Mouse (Mus musculus): ENCODE data around the gene Mansc1. TPM values are rescaled to one million over a fixed set of nuclear protein-coding genes. Genes with fewer than 3 reads are reported as not detected.

Mansc1 gene
- polyA plus RNA-seq, 2 experiments, result 2.3 to 2.6 TPM

DNA sequence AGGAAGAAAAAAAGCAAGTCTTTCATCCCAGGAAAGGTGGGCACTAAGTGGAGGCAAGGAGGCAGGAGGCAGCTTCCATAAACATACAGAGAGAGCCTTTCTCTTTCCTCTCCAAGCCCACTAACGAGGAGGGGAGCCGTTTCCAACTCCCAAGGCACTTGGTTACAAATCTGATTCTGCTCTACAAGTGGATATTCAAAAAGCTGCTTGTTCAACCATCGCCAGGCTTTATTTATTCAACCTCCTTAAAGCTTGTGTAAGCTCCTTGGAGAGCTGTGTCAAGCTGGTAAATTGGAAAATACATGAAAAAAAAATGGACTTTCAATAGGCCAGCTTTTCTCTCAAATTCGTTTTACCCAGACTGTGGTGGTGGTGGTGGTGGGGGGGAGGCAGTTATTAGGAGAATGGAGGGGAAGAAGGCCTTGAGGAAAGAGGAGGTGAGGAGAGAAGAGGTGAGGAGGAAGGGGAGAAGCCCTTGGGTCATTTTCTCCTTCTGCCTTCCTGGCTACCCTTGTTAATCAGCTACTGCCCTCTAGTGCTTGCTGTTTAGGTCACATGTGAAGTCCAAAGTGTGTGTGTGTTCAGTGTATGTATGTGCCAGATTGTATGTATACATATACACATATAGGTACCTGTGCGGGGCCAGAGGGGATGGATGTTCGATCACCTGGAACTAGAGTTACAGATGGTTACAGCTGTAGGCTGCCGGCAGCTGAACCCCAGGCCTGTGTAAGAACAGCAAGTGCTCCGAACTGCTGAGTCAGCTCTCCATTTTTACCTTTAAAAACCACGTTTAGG lies 25.1 kb downstream of the Mansc1 start:
- Histone ChIP-seq H3K27ac (replicated peaks; ENCODE audit: low read depth, low read length) (peak overlapping the region; percentile 56), H3K9ac (ENCODE audit: low read depth, low read length, severe bottlenecking) (no peak overlapping the region), H3K4me1 (ENCODE audit: control insufficient read depth, insufficient read depth, low read length) (peaks cover 10% of the 10 kb centered on the region; the same call in 1 of the 2 replicates), H3K4me2 (replicated peaks; ENCODE audit: low read depth, low read length, severe bottlenecking) (no peak overlapping the region), H3K27me3 (ENCODE audit: control insufficient read depth, insufficient read depth, low read length) (no peaks in the 10 kb centered on the region), H3K9me3 (ENCODE audit: control insufficient read depth, low read length) (no peaks in the 10 kb centered on the region), H3K4me3 (replicated peaks; ENCODE audit: low read length) (no peak overlapping the region), H3K36me3 (ENCODE audit: control insufficient read depth, insufficient read depth, low read length) (no peaks in the 10 kb centered on the region; the same call in 1 of the 2 replicates)
- DNase-seq (ENCODE audit: low spot score) (peak; percentile 74), ATAC-seq (ENCODE audit: low FRiP score, low read depth) (peak; percentile 24; the same call in 1 of the 2 replicates)
- WGBS, result 48% methylated on average over 9 of the region's 9 CpGs
- TF ChIP-seq POLR2A (IDR thresholded peaks at IDR 0.05; ENCODE audit: borderline replicate concordance, extremely low read depth, insufficient read depth, insufficient read length), result no peak

DNA sequence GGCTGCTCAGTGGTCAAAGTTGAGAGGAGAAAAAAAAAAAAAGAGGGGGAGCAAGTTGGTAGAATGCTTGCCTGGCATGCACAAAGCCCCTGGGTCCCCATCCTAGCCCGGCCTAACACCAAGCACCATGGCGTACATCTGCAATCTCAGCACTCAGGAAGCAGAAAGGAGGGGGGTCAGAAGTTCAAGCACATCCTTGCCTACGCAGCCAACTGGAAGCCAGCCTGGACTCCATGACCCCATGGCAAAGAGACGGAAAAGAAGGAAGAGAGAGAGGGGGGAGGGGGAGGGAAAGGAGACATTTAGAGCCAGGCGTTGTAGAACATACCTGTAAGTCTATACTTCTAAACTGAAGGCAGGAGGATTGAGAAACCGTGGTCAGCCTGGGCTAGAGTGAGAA lies 25.7 kb downstream of the Mansc1 start:
- Histone ChIP-seq H3K4me3 (replicated peaks; ENCODE audit: low read length) (no peak overlapping the region), H3K27ac (replicated peaks; ENCODE audit: low read depth, low read length) (peak overlapping the region; percentile 56), H3K9me3 (ENCODE audit: control insufficient read depth, low read length) (no peaks in the 10 kb centered on the region), H3K9ac (ENCODE audit: low read depth, low read length, severe bottlenecking) (no peak overlapping the region), H3K27me3 (ENCODE audit: control insufficient read depth, insufficient read depth, low read length) (no peaks in the 10 kb centered on the region), H3K4me2 (replicated peaks; ENCODE audit: low read depth, low read length, severe bottlenecking) (no peak overlapping the region), H3K4me1 (ENCODE audit: control insufficient read depth, insufficient read depth, low read length) (peaks cover 15% of the 10 kb centered on the region), H3K36me3 (ENCODE audit: control insufficient read depth, insufficient read depth, low read length) (no peaks in the 10 kb centered on the region; the same call in 1 of the 2 replicates)
- 59% methylated on average over 6 of the region's 6 CpGs for WGBS
- DNase-seq (ENCODE audit: low spot score), result no peak
- no peak for TF ChIP-seq POLR2A (IDR thresholded peaks at IDR 0.05; ENCODE audit: borderline replicate concordance, extremely low read depth, insufficient read depth, insufficient read length)
- ATAC-seq (ENCODE audit: low FRiP score, low read depth), result no peak

DNA sequence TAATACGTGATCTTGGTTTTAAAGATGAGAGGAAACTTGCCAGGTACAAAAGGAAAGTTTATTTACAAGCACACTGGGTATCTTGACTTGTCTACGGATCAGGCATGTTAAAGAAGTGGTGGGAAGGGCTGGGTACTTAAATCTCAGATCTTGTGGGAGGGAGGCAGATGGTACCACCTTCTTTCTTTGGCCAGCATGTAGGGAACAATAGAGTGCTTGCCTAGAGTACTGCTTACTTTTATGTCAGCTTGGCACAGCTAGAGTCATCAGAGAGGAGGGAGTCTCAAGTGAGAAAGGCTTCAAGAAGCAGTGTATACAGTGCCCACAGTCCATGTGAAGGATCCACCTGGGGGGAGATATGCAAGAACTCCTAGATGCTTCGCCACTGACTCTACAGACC lies 27.1 kb downstream of the Mansc1 start:
- WGBS, result 90% methylated on average over 3 of the region's 3 CpGs
- DNase-seq (ENCODE audit: low spot score), result no peak

DNA sequence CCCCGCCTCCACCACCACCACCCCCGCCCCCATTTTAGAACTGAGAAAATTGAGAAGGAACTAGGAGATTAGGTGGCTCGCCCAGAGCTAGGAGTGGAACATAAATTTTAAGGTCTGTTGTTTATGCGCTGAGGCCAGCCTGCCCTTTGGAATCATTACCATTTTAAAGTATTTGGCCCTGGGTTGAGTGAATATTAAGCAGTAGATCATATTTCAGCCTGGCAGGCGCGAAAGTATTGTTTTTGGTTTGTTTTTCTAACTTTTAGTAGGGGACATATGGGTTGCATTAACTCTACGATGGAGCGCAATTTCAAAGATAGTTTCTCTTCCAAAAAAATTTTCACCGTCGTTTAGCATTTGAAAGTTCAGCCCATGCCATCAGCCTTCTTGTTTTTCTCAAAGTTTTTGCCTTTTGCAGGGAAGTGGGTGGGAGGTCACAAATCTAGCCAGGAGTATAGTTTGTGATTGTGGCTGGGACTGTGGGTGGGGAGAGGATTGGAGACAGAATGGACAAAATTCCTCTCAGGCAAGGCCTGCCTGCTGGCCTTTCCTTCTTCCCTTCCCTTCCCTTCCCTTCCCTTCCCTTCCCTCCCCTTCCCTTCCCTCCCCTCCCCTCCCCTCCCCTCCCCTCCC lies 29.8 kb downstream of the Mansc1 start:
- WGBS, result 7% methylated on average over 10 of the region's 10 CpGs
- Histone ChIP-seq H3K9me3 (ENCODE audit: control insufficient read depth, low read length) (no peaks in the 10 kb centered on the region), H3K27ac (replicated peaks; ENCODE audit: low read depth, low read length) (peak overlapping the region; percentile 67; the same call in 1 of the 2 replicates), H3K4me2 (replicated peaks; ENCODE audit: low read depth, low read length, severe bottlenecking) (no peak overlapping the region; the same call in 1 of the 2 replicates), H3K27me3 (ENCODE audit: control insufficient read depth, insufficient read depth, low read length) (no peaks in the 10 kb centered on the region), H3K9ac (ENCODE audit: low read depth, low read length, severe bottlenecking) (no peak overlapping the region), H3K4me1 (ENCODE audit: control insufficient read depth, insufficient read depth, low read length) (peaks cover 21% of the 10 kb centered on the region), H3K4me3 (replicated peaks; ENCODE audit: low read length) (no peak overlapping the region), H3K36me3 (ENCODE audit: control insufficient read depth, insufficient read depth, low read length) (no peaks in the 10 kb centered on the region; the same call in 1 of the 2 replicates)
- DNase-seq (ENCODE audit: low spot score), result peak; percentile 88
- TF ChIP-seq POLR2A (IDR thresholded peaks at IDR 0.05; ENCODE audit: borderline replicate concordance, extremely low read depth, insufficient read depth, insufficient read length), result no peak
- peak; percentile 84 for ATAC-seq (ENCODE audit: low FRiP score, low read depth)

More for the DNA sequence above, 27.1 kb downstream of the Mansc1 start:
- no peak overlapping the region for H3K4me3 ChIP-seq (replicated peaks; ENCODE audit: low read length)
- H3K4me2 ChIP-seq (replicated peaks; ENCODE audit: low read depth, low read length, severe bottlenecking), result no peak overlapping the region
- no peak for TF ChIP-seq POLR2A (IDR thresholded peaks at IDR 0.05; ENCODE audit: borderline replicate concordance, extremely low read depth, insufficient read depth, insufficient read length)
- no peak for ATAC-seq (ENCODE audit: low FRiP score, low read depth)
- no peaks in the 10 kb centered on the region for H3K9me3 ChIP-seq (ENCODE audit: control insufficient read depth, low read length)
- no peaks in the 10 kb centered on the region for H3K27me3 ChIP-seq (ENCODE audit: control insufficient read depth, insufficient read depth, low read length)
- no peaks in the 10 kb centered on the region; the same call in 1 of the 2 replicates for H3K36me3 ChIP-seq (ENCODE audit: control insufficient read depth, insufficient read depth, low read length)
- no peak overlapping the region for H3K27ac ChIP-seq (replicated peaks; ENCODE audit: low read depth, low read length)
- no peak overlapping the region for H3K9ac ChIP-seq (ENCODE audit: low read depth, low read length, severe bottlenecking)
- peaks cover 21% of the 10 kb centered on the region for H3K4me1 ChIP-seq (ENCODE audit: control insufficient read depth, insufficient read depth, low read length)

DNA sequence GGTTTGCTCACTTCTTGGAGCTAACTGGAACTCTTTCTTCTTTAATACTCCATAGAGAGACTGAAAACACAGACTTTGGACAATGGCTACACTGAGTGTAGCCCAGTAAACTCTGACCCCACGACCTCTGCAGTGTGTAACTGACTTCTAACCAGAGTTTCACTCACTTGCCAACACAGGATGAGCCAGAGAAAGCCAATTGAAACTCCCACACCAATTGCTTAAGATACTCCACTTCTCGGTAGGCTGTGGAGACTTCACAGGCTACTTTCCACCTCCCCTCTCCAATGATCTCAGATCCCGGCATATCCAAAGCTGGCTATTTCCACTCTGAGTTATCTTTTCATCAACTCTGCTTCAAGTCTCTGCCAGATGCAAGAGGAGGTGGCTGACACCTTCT lies 30.5 kb downstream of the Mansc1 start:
- H3K27ac ChIP-seq (replicated peaks; ENCODE audit: low read depth, low read length), result peak overlapping the region; percentile 71
- no peak for TF ChIP-seq POLR2A (IDR thresholded peaks at IDR 0.05; ENCODE audit: borderline replicate concordance, extremely low read depth, insufficient read depth, insufficient read length)
- no peaks in the 10 kb centered on the region for H3K27me3 ChIP-seq (ENCODE audit: control insufficient read depth, insufficient read depth, low read length)
- DNase-seq (ENCODE audit: low spot score) (no peak), ATAC-seq (ENCODE audit: low FRiP score, low read depth) (peak; percentile 32)
- H3K9me3 ChIP-seq (ENCODE audit: control insufficient read depth, low read length), result no peaks in the 10 kb centered on the region
- H3K4me3 ChIP-seq (replicated peaks; ENCODE audit: low read length), result no peak overlapping the region
- H3K9ac ChIP-seq (ENCODE audit: low read depth, low read length, severe bottlenecking), result no peak overlapping the region
- no peaks in the 10 kb centered on the region; the same call in 1 of the 2 replicates for H3K36me3 ChIP-seq (ENCODE audit: control insufficient read depth, insufficient read depth, low read length)
- WGBS, result 10% methylated on average over 3 of the region's 3 CpGs
- peak overlapping the region; percentile 28; the same call in 1 of the 2 replicates for H3K4me2 ChIP-seq (replicated peaks; ENCODE audit: low read depth, low read length, severe bottlenecking)
- peaks cover 21% of the 10 kb centered on the region for H3K4me1 ChIP-seq (ENCODE audit: control insufficient read depth, insufficient read depth, low read length)
